Mouse (Mus musculus) B cell, adult 2 months (primary cell): Measurements from ENCODE around the gene Als2.

Experiments used
- DNase-seq, 2 experiments: peaks; one replicate each; pipeline ENCODE4 v3.0.0; 2022

Gene Als2

GRCm38 (mm10) chr1:59236856-59237441 lies at the start of gene Als2:
Gene Als2, minus strand, starts transcription at chr1:59237231.
- DNase-seq: peak; percentile 95

DNA sequence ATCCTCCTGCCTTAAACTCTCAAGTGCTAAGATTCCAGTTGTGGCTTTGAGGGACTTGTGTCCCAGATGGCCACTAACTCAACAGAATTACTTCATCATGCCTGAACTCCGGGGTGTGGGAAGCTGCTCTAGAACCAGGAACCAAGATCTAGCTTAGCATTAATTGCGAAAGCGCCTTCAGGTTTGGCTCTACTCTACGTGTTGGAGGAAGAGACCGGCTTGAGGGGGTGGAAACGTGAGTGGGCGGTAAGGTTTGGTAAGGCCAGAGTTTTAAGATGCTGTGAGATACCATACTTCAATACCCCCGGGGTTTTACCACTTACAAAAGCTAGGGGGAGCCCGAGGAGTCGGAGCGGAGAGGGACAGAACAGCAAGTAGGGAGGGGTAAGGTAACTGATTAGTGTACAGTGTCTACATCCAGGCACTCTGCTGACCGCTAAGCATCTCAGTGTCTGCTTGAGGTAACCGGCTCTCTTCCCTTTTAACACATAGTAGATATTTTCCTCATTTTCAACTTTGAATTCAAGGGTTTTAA lies 49.4 kb upstream of the Als2 start:
- peak; percentile 10 to 19 for DNase-seq

DNA sequence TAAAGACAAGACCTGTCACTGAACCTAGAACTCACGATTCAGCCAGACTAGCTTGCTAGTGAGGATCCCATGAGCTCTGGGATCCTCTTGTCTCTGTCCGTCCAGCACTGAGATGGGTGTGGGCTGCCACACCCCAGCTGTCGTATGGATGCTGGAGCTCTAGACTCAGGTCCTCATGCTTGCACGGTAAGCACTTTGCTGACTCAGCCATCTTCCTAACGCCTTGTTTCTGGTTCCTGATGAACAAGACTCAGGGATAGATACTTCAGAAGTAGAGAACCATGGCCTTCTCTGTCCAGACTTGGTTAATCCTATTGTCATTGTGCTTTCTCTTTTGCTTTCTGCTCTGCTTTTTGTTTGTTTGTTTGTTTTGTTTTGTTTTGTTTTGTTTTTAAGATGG lies 48.8 kb upstream of the Als2 start:
- no peak for DNase-seq

DNA sequence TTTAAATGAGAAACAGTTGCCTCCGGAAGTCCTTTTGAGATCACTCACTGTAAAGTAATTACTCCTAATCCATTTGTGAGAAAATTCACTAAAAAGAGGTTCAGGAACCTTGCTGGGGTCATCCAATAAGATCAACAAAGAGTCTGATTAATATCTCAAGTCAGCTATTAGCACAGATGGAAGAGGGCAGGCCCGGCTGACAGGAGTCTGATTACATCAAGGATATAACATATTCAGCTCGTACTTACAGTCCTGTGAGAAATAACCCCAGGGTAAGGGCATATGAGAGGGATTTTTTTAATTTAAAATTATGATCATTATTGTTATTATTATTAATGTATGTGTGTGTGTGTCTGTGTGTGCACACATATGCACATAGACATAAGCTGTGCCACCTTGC lies 35.2 kb upstream of the Als2 start:
- DNase-seq: no peak

GRCm38 (mm10) chr1:59269951-59270689 lies 33.1 kb upstream of the Als2 start:
- DNase-seq: no peak

- DNase-seq: no peak
Observed at GRCm38 (mm10) chr1:59269466-59269865, 32.4 kb upstream of the Als2 start.

DNA sequence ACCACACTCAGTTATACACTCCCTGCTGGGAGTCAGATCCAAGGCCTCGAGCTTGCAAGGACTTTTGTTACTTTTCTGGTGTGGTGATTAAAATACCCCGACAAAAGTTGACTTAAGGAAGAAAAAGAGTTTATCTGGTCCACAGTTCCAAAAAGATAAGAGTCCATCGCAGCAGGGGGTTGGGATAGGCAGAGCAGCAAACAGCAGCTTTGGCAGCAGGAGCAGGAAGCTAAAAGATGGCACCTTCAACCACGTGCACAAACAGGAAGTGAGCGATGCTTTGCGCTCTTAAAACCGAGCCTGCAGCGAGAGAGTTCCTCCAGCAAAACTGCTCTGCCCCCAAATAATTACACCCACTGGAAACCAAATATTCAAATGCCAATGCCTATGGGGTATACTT lies 31.9 kb upstream of the Als2 start:
- DNase-seq: no peak

DNA sequence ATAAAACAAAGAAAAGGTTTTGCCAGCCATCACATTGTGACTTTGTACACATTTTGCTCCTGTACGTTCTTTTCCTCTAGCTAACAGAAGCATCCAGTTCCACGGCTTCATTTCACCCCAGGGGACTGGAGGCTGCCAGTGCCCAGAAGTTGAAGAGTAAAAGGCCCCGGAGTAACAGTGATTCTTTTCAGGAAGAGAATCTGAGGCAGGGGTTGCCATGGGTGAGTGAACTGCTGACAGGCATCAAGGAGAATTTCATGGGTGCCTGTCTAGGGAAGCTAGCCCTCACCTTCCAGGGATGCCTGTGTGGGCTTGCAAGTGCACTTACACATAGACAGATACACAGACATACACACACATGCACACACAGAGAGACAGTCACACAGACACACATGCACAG lies 20.7 kb upstream of the Als2 start:
- no peak for DNase-seq

- no peak for DNase-seq
Observed at GRCm38 (mm10) chr1:59256751-59257231, 19.8 kb upstream of the Als2 start, which contains the start of gene Cdk15. Gene Cdk15, plus strand, starts transcription at chr1:59256906.

DNA sequence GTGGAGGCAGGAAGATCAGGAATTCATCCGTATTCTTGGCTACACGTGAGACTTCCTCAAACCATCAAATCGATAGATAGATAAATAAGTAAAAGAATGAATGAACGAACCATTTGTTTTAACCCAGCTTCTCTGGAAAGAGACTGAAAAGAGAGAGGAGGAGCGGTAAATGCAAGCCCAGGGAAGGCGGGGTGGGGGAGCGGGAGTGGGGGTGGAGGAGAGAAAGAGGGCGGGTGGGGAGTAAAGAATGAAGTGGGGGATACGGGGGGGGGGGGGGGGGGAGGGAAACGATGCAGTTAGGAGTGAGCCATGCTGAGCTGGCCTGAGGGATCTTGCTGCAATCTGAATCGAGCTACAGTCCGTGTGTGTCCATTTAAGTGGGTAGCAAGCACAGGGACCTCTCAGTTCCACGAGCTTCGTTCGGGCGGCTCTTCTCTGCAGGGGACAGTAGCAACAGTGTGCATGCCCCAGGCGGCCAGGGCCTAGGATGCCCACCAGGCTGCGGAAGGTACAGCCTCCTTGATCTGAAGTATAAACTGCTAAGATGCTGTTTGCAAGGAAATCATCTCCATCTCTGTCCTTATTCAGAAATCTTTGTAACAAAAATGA lies 16.4 kb upstream of the Als2 start:
- no peak for DNase-seq

DNA sequence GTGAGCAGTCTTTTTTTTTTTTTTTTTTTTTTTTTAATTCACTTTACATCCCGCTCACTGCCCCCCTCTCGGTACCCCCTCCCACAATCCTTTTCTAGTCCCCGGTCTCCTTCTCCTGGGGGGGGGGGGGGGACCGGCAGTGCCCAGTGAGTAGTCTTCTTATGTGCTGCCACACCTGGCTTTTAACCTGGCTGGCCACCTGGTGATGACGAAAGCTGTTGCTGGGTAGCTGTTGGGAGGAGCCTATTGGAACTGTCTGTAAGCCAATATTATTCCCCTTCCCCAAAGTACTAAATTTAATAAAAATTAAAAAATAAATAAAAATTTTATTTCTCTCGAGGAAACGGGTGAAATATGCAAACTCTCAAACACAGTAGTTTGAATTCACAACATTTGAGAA lies 15.7 kb upstream of the Als2 start:
- DNase-seq: peak; percentile 20 to 24

DNA sequence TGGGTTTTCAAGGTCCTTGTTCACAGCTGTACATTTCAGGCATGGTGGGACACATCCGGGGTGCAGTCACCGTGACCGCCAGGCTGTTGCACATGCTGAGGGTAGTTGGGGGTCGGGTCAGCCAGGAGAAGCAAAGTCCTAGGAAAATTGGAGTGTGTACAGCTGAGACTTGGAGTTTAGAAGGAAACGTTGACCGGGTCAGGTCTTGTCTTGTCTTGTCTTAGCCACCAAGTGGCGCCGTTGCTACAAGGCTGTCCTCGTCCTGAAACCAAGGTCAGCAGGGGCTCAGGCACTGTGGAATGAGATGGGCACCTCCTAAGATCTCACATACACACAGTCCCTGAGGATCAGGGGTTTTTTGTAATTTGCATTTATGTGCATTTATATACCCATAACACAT lies 10.6 kb upstream of the Als2 start:
- peak; percentile 21 to 25 for DNase-seq

- DNase-seq: no peak
Observed at GRCm38 (mm10) chr1:59243770-59244169, 6.7 kb upstream of the Als2 start.

DNA sequence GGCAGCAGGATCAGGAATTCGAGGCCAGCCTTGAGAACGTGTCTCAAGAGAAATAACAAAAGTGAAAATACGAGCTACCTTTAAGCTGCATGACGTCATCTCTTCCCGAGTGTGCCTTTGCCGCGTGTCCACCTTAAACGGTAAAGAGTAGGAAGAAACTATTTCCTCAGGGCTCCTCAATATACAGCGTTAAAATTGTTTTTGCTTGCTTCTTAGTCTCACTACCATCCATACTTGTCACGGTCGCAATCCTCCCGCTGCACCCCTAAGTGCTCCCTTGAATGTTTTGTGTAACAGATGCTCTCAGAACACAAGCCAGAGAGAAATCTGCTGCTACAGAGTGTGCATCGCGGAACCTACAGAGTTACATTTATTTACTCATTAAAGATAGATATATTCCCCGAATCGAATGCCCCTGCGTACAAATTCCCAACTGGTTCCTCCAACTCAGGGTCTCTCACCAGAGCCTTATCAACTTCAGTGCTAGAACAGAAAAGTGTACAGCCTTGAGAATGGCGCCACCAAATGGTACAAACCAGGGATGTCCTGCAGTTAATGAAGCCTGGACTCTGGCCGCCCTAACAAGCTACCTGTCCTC lies 682 bp upstream of the Als2 start:
- peak; percentile 75 to 79 for DNase-seq

- no peak for DNase-seq
Observed at GRCm38 (mm10) chr1:59229187-59229586, 7.8 kb downstream of the Als2 start.

DNA sequence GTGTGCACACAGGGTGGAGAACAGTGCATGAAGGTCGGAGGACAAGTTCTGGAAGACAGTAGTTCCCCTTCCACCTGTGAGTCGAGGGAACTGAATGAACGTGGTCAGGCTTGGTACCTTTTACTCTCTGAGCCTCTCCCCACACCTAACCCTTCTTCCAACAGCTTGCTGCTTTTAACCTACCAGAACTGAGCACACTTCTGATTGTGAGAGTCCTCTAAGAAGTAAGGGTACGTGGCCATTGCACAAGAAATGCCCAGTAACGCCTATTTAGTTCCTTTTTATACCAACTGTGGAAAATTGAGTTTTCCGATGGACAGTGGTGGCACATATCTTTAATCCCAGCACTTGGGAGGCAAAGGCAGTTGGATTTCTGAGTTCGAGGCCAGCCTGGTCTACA lies 8.5 kb downstream of the Als2 start:
- no peak for DNase-seq

GRCm38 (mm10) chr1:59222101-59222825 lies 14.8 kb downstream of the Als2 start:
- no peak for DNase-seq

- no peak for DNase-seq
Observed at GRCm38 (mm10) chr1:59221591-59221990, 15.4 kb downstream of the Als2 start.

- DNase-seq: no peak
Observed at GRCm38 (mm10) chr1:59220371-59220770, 16.7 kb downstream of the Als2 start.

DNA sequence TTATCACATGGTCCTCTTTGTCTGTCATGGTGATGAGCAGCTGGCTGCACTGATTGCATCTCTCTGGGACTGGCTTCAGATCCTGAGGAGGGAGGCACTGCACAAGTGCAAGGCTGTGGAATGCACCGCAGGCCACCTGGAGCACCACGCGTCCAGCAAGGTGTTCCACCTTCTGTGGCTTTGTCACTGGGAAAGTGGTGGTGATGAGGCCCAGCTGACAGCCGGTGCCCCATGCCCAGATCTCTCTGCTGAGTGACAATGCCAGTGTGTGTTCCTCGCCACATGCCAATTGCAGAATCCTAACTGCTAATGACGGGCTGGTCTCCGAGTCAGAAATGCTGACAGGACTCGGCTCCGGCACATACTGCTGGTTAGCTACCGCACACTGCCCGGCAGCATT lies 21.6 kb downstream of the Als2 start:
- DNase-seq: no peak

DNA sequence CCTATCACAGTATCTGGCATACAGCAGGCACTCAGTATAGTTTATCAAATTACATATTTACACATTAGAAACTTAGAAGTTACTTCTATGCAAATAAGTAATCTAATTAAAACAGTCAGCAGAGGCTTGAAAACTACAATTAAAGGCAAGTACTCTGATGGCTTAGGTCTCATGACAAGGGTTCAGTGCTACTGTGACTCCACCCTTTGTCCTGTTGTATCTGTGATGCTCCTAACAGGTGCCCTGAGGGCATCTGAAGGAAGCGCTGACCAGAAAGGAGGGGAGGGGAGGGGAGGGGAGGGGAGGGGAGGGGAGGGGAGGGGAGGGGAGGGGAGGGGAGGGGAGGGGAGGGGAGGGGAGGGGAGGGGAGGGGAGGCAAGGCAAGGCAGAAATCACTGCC lies 24.1 kb downstream of the Als2 start:
- no peak for DNase-seq

- no peak for DNase-seq
Observed at GRCm38 (mm10) chr1:59212076-59212779, 24.8 kb downstream of the Als2 start.
